Mouse (Mus musculus) midbrain, embryonic 16.5 days (tissue): ENCODE results near the gene Nup210l. TPM values are rescaled to one million over a fixed set of nuclear protein-coding genes. Genes with fewer than 3 reads are reported as not detected.
"Not testable (repeated sequence)": the region's sequence is repeated elsewhere in the genome, so short reads cannot be mapped to it uniquely, and the experiment has no call there.

Source experiments
- ATAC-seq: fragments of 200-750 bp; cut with Nextera tagmentation; 2 replicates; pipeline ENCODE4 v1.8.0; 2017; ENCODE audit warnings: moderate TSS enrichment
- H3K27ac ChIP-seq: fragments of 300-500 bp; sonication (generic); 2 replicates; pipeline ENCODE4 v1.5.1; 2014; ENCODE audit warnings: mild to moderate bottlenecking, low read length, mixed read lengths
- H3K27me3 ChIP-seq: fragments of 300-500 bp; sonication (generic); 2 replicates; pipeline ENCODE4 v1.6.1; 2014; ENCODE audit warnings: low read depth, low read length, mixed read lengths; ENCODE audit not compliant: control insufficient read depth, insufficient read depth
- H3K36me3 ChIP-seq: fragments of 300-500 bp; sonication (generic); 2 replicates; pipeline ENCODE4 v1.6.1; 2014; ENCODE audit warnings: mild to moderate bottlenecking, low read length, moderate library complexity, mixed read lengths; ENCODE audit not compliant: control insufficient read depth, insufficient read depth
- H3K4me1 ChIP-seq: fragments of 300-500 bp; sonication (generic); 2 replicates; pipeline ENCODE4 v1.6.1; 2014; ENCODE audit warnings: mild to moderate bottlenecking, low read length, mixed read lengths; ENCODE audit not compliant: control insufficient read depth, insufficient read depth
- H3K4me2 ChIP-seq: fragments of 300-500 bp; sonication (generic); 2 replicates; pipeline ENCODE4 v1.6.1; 2014; ENCODE audit warnings: mild to moderate bottlenecking, low read length, mixed read lengths
- H3K4me3 ChIP-seq: fragments of 300-500 bp; sonication (generic); 2 replicates; pipeline ENCODE4 v1.5.1; 2014; ENCODE audit warnings: low read depth, mild to moderate bottlenecking, low read length, moderate library complexity, mixed read lengths
- H3K9ac ChIP-seq: fragments of 300-500 bp; sonication (generic); 2 replicates; pipeline ENCODE4 v1.6.1; 2014; ENCODE audit warnings: low read depth, low read length, mixed read lengths
- H3K9me3 ChIP-seq: fragments of 300-500 bp; sonication (generic); replicated peaks from 2 replicates; pipeline ENCODE4 v1.6.1; 2014; ENCODE audit warnings: mild to moderate bottlenecking, low read length, mixed read lengths; ENCODE audit not compliant: control insufficient read depth, poor library complexity, severe bottlenecking
- WGBS: fragments of 180-500 bp; shearing (Covaris S2); extraction: QIAGEN DNeasy Blood & Tissue Kit; methylation state at CpG from one replicate; pipeline ENCODE4 v1.1.7; 2014; 5-methylcytosine and 5-hydroxymethylcytosine counted together
- polyA plus RNA-seq: library from polyadenylated mRNA; unstranded; fragments of >200 nt; fragmentation: Nextera tagmentation; extraction: Ambion mirVana; gene quantifications from 2 replicates; pipeline ENCODE4 v1.2.1, GENCODE M21; 2015

Nup210l gene
- polyA plus RNA-seq, 1 experiment from 2014 or later = 0.16 TPM

DNA sequence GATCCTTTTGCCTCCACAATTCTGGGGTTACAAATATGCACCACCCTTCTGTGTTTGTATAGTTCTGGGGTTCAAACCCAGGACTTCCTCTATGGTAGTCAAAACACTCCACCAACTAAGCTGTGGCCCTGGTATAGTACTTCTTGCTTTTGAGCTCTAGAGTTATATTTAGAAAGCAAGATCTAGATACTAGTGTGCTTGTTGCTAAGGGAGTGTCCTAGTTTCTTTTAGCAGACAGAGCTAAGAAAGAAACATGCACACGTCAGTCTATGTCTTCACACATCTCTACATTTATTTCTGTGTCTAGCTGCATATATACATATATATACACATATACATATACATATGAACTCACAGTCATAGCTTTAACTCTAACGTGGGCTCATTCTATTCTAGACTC is 7.8 kb downstream of the Nup210l start:
- H3K9me3 ChIP-seq = no peaks in the 10 kb centered on the region
- 80% methylated on average over 2 of the region's 2 CpGs for WGBS
- H3K4me2 ChIP-seq = no peak overlapping the region

DNA sequence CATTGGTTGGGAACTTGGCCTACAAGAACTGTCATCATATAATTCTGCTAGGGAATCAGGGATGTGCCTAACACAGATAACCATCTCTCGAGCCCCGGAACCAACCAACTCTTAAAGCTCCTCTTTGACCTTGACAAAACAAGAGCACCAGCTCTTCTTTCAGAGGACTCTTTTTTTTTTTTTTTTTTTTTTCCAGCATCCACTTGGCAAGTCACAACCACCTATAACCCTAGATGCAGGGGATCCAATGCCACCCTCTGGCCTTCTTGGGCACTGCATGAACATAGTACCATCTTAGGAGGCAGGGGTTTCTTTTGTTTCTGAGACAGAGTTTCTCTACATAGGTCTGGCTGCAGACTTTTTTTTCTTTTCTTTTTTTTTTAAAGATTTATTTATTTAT is 10.4 kb downstream of the Nup210l start:
- no peaks in the 10 kb centered on the region for H3K36me3 ChIP-seq
- H3K4me1 ChIP-seq = no peaks in the 10 kb centered on the region
- no peak overlapping the region for H3K4me3 ChIP-seq
- no peaks in the 10 kb centered on the region for H3K9me3 ChIP-seq
- WGBS = 91% methylated on average over 2 of the region's 2 CpGs
- H3K27ac ChIP-seq = no peak overlapping the region
- no peak for ATAC-seq
- H3K27me3 ChIP-seq = no peaks in the 10 kb centered on the region
- no peak overlapping the region for H3K9ac ChIP-seq
- H3K4me2 ChIP-seq = no peak overlapping the region

More for the DNA sequence above, 7.8 kb downstream of the Nup210l start:
- Histone ChIP-seq H3K27ac (no peak overlapping the region), H3K36me3 (no peaks in the 10 kb centered on the region), H3K27me3 (no peaks in the 10 kb centered on the region), H3K9ac (no peak overlapping the region), H3K4me3 (no peak overlapping the region), H3K4me1 (no peaks in the 10 kb centered on the region)
- no peak for ATAC-seq

DNA sequence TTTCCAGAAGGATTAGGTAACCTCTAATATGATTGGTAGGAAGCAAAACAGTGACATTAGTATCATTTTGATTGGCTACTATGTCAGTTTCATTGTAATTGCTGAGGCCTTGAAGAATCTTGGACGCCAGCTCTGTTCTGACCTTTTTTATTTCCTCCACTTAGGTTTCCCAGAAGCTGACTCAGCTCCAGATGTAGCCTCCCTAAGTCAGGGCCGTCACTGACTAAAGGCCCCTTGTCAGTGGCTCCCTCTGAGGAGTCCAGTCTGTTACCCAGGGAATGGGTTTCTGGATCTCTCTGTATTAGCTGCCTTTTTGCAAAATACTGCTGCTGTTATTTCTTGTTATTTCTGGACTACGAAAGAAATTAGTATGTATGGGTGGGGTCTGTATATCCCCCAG is 11.6 kb downstream of the Nup210l start:
- WGBS = 87% methylated on average over 3 of the region's 3 CpGs
- H3K27me3 ChIP-seq = no peaks in the 10 kb centered on the region
- no peaks in the 10 kb centered on the region for H3K9me3 ChIP-seq
- H3K4me3 ChIP-seq = no peak overlapping the region
- no peak overlapping the region for H3K27ac ChIP-seq
- no peak for ATAC-seq
- H3K4me2 ChIP-seq = no peak overlapping the region
- H3K4me1 ChIP-seq = no peaks in the 10 kb centered on the region
- H3K36me3 ChIP-seq = no peaks in the 10 kb centered on the region
- no peak overlapping the region for H3K9ac ChIP-seq

DNA sequence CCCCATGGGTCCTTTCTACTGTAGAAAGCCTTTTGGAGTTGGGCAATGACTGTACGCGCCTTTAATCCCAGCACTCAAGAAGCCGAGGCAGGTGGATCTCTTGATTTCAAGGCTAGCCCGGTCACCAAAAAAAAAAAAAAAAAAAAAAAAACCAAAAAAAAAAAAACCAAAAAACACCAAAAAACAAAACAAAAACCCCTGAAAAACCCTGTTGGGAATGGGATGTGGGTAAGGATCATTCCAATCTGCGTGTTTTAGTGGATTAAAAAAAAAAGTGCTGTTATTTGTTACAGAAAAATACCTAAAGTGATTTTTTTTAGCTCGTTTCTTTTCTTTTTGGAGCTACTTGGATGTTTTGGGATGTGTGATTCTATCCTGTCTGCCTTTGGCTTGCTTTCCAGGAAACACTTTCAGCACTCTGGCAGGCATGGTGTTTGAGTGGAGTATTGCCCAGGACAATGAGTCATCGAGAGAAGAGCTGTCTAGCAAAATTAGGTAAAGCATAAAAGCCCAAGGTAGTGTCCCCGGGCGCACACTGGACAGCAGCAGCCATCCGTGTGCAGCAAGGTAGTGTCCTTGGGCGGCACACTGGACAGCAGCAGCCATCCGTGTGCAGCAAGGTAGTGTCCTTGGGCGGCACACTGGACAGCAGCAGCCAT is 14.3 kb downstream of the Nup210l start:
- no peaks in the 10 kb centered on the region for H3K36me3 ChIP-seq
- H3K4me3 ChIP-seq = no peak overlapping the region
- H3K4me1 ChIP-seq = no peaks in the 10 kb centered on the region
- 93% methylated on average over 13 of the region's 13 CpGs for WGBS
- H3K27me3 ChIP-seq = no peaks in the 10 kb centered on the region
- H3K9ac ChIP-seq = no peak overlapping the region
- no peak for ATAC-seq
- H3K4me2 ChIP-seq = no peak overlapping the region
- H3K27ac ChIP-seq = no peak overlapping the region
- no peaks in the 10 kb centered on the region for H3K9me3 ChIP-seq

DNA sequence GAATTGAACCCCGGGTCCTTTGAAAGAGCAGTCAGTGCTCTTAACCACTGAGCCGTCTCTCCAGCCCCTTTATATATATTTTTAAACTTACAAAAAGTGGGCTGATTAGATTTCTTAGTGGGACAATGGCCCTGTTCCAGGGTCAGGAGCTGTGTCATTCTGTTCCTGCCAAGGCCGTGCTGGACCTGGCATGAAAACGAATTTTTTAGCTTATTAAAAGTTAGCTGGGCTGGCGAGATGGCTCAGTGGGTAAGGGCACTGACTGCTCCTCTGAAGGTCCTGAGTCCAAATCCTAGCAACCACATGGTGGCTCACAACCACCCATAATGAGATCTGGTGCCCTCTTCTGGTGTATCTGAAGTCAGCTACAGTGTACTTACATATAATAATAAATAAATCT is 18.1 kb downstream of the Nup210l start:
- H3K4me2 ChIP-seq, H3K4me1 ChIP-seq, H3K27ac ChIP-seq, H3K9me3 ChIP-seq, H3K27me3 ChIP-seq, H3K9ac ChIP-seq, H3K4me3 ChIP-seq, H3K36me3 ChIP-seq, ATAC-seq: not testable (repeated sequence)
- 77% methylated on average over 5 of the region's 5 CpGs for WGBS

DNA sequence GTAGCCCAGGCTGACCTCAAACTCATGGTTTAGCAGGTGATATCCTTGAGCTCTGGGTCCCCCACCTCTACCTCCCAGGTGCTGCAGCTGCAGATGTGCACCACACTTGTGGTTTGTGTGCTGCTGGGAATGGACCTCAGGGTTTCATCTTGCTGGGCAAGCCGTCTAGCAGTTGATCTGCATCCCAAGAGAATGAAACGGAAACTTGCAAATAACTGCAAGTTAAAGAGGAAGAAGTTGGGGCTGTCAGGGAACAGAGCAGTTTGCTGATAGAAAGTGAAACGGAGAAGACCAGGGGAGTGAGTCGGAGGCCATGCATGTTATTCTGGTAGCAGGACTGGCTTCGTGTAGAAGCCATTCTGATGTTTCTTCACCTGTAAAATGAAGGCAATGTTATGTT is 21.8 kb downstream of the Nup210l start:
- H3K9ac ChIP-seq = no peak overlapping the region
- 90% methylated on average over 5 of the region's 5 CpGs for WGBS
- no peaks in the 10 kb centered on the region for H3K9me3 ChIP-seq
- no peaks in the 10 kb centered on the region for H3K27me3 ChIP-seq
- ATAC-seq = no peak
- no peaks in the 10 kb centered on the region for H3K36me3 ChIP-seq
- no peaks in the 10 kb centered on the region for H3K4me1 ChIP-seq
- no peak overlapping the region for H3K4me2 ChIP-seq
- H3K27ac ChIP-seq = no peak overlapping the region
- no peak overlapping the region for H3K4me3 ChIP-seq

DNA sequence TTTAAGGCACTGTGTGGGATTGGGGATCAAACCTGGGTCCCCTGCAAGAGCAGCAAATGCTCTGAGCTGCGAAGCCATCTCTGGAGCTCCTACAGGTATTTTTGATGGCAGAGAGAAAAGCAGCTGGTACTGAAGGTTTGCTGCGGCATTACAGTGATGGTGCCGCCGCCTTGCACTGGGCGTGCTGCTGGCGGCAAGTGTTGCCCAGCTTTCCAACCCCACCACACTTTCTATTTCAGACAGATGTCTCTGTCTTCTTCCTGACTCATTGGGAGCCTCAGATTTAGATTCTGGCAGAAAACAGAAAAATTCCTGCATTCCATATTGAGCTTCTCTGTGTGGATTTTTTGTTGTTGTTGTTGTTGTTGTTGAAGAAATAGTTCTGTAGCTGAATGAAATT is 23.9 kb downstream of the Nup210l start:
- no peaks in the 10 kb centered on the region for H3K27me3 ChIP-seq
- H3K27ac ChIP-seq = no peak overlapping the region
- WGBS = 92% methylated on average over 6 of the region's 6 CpGs
- no peaks in the 10 kb centered on the region for H3K36me3 ChIP-seq
- H3K4me3 ChIP-seq = no peak overlapping the region
- H3K9me3 ChIP-seq = no peaks in the 10 kb centered on the region
- ATAC-seq = no peak
- H3K4me2 ChIP-seq = no peak overlapping the region
- no peaks in the 10 kb centered on the region for H3K4me1 ChIP-seq
- no peak overlapping the region for H3K9ac ChIP-seq

DNA sequence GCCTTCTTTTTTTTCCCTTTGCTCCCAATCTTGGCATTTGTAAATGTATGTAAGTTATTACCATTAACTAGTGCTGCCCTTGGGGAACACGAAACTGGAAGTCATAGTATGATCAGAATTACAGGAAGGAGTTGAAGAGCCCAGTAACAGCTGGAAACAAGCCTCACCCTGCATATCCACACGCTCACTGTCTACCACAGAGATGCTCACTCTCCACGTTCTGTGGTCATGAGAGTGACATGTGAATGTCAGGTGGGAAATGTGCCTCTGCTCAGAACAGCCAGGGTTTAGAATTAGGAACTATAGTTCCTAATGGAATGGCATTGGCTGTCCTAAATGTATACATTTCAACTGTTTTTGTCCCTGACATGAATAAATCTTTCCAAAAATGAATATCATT is 28.8 kb downstream of the Nup210l start:
- Histone ChIP-seq H3K27ac (no peak overlapping the region), H3K36me3 (no peaks in the 10 kb centered on the region), H3K9ac (no peak overlapping the region), H3K9me3 (no peaks in the 10 kb centered on the region), H3K4me1 (no peaks in the 10 kb centered on the region), H3K4me3 (no peak overlapping the region), H3K4me2 (no peak overlapping the region), H3K27me3 (no peaks in the 10 kb centered on the region)
- ATAC-seq = no peak
- 86% methylated on average over 3 of the region's 3 CpGs for WGBS

DNA sequence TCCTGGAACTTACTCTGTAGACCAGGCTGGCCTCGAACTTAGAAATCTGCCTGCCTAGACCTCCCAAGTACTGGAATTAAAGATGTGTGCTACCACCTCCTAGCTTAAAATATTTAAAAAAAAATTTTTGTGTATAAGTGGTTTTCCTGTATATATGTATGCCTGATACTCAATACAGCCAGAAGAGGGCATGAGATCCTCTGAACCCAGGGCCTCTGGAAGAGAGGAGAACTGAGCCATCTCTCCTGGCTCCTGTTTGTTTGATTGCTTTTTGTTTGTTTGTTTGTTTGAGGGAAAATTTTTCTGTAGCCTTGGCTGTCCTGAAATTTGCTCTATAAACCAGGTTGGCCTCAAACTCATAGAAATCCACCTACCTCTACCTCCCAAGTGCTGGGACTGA is 29.4 kb downstream of the Nup210l start:
- H3K4me3 ChIP-seq = no peak overlapping the region
- no peak overlapping the region for H3K27ac ChIP-seq
- H3K4me1 ChIP-seq = no peaks in the 10 kb centered on the region
- H3K36me3 ChIP-seq = no peaks in the 10 kb centered on the region
- no peak for ATAC-seq
- no peaks in the 10 kb centered on the region for H3K9me3 ChIP-seq
- H3K9ac ChIP-seq = no peak overlapping the region
- H3K4me2 ChIP-seq = no peak overlapping the region
- no peaks in the 10 kb centered on the region for H3K27me3 ChIP-seq
- 90% methylated on average over 1 of the region's 1 CpGs for WGBS
